Mouse (Mus musculus) lung, postnatal 0 days (tissue): Measurements from ENCODE around the gene B3gntl1.

Experiments
- CTCF ChIP-seq: IDR thresholded peaks from 2 replicates; pipeline ENCODE4 v1.5.1; 2016; ENCODE audit warnings: antibody characterized with exemption, mild to moderate bottlenecking
- EP300 ChIP-seq: IDR thresholded peaks from 2 replicates; pipeline ENCODE4 v1.6.1; 2016; ENCODE audit warnings: antibody characterized with exemption, mild to moderate bottlenecking, control low read depth

- TF ChIP-seq CTCF (no peak), EP300 (no peak)
Measured at GRCm38 (mm10) chr11:121625007-121625406, 47.9 kb downstream of the B3gntl1 start.
